Mouse (Mus musculus): ENCODE results near the gene Metap2. TPM values are rescaled to one million over a fixed set of nuclear protein-coding genes. Genes with fewer than 3 reads are reported as not detected.
"Not testable (repeated sequence)": the region's sequence is repeated elsewhere in the genome, so short reads cannot be mapped to it uniquely, and the experiment has no call there.

Metap2 gene
- total and polyA plus RNA-seq, 2 experiments = 20.3 to 42.6 TPM

DNA sequence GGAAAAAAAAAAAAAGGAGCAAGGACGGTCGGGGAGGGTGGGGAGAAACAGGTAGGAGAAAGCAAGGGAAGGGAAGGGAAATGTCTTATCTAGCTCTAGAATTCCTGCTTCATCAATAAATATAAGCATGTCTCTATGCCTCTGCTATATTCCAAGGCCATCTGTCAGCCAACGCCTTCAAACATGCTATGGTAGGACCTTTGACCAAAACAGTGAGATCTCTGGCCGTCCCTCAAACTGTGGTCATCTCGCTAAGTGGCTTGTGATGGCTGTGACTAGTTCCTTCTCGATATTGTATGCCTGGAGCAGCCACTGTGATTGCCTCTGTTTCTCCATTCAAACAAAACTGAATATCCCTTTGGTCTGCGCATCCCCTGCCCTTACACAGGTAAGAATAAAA is 84.8 kb downstream of the Metap2 start:
- Histone ChIP-seq H3K9ac (ENCODE audit: low read depth, low read length) (no peak overlapping the region), H3K36me3 (ENCODE audit: control insufficient read depth, insufficient read depth, low read length) (no peaks in the 10 kb centered on the region), H3K4me1 (ENCODE audit: control insufficient read depth, insufficient read depth, low read length) (no peaks in the 10 kb centered on the region), H3K27me3 (ENCODE audit: control insufficient read depth, insufficient read depth, low read length) (no peaks in the 10 kb centered on the region), H3K27ac (replicated peaks; ENCODE audit: insufficient read depth, low read depth, low read length) (no peak overlapping the region), H3K79me2 (ENCODE audit: control insufficient read depth, insufficient read depth, low read length) (no peaks in the 10 kb centered on the region), H3K4me3 (ENCODE audit: insufficient read depth, low read depth, low read length) (no peak overlapping the region)
- 84% methylated on average over 7 of the region's 7 CpGs for WGBS
- no peak for DNase-seq (ENCODE audit: extremely low read depth, low read depth, low spot score)
- TF ChIP-seq CTCF (IDR thresholded peaks at IDR 0.05; ENCODE audit: low read depth, low read length) = no peak
- TF ChIP-seq POLR2A (IDR thresholded peaks at IDR 0.05; ENCODE audit: extremely low read depth, insufficient read depth, low read length) = no peak

DNA sequence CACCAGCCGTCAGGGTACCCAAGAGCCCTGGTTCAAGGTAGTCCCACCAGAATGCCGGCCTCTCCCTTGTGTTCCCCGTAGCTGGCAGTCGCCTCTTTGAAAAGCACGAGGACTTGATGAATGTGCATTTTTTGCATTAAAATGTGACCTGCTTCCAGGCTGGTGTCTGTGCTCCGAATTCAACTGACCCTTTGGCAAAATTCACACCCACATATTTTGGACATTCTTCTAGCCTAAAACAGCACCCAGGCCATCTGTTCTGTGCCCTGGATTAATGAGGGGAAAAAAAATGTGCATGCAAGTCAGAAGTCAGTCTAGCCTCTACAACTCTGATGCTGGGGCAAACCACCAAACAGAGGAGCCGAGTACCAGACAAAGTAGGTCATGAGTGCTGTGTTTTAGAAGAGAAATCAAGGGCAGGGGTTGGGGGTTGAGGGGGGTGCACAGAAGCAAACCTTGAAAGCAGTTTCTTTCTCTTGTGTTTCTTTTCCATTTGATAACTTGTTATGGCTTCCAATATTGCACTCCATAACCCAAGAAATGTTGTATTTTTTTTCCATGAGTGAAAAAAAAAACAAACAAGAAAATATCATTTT is 86.2 kb downstream of the Metap2 start:
- Histone ChIP-seq H3K27me3 (ENCODE audit: control insufficient read depth, insufficient read depth, low read length) (no peaks in the 10 kb centered on the region), H3K4me3 (ENCODE audit: insufficient read depth, low read depth, low read length) (no peak overlapping the region), H3K79me2 (ENCODE audit: control insufficient read depth, insufficient read depth, low read length) (no peaks in the 10 kb centered on the region), H3K9ac (ENCODE audit: low read depth, low read length) (no peak overlapping the region), H3K4me1 (ENCODE audit: control insufficient read depth, insufficient read depth, low read length) (no peaks in the 10 kb centered on the region), H3K27ac (replicated peaks; ENCODE audit: insufficient read depth, low read depth, low read length) (no peak overlapping the region), H3K36me3 (ENCODE audit: control insufficient read depth, insufficient read depth, low read length) (no peaks in the 10 kb centered on the region)
- no peak for DNase-seq (ENCODE audit: extremely low read depth, low read depth, low spot score)
- TF ChIP-seq POLR2A (IDR thresholded peaks at IDR 0.05; ENCODE audit: extremely low read depth, insufficient read depth, low read length) (no peak), CTCF (IDR thresholded peaks at IDR 0.05; ENCODE audit: low read depth, low read length) (no peak)
- 73% methylated on average over 7 of the region's 7 CpGs for WGBS

DNA sequence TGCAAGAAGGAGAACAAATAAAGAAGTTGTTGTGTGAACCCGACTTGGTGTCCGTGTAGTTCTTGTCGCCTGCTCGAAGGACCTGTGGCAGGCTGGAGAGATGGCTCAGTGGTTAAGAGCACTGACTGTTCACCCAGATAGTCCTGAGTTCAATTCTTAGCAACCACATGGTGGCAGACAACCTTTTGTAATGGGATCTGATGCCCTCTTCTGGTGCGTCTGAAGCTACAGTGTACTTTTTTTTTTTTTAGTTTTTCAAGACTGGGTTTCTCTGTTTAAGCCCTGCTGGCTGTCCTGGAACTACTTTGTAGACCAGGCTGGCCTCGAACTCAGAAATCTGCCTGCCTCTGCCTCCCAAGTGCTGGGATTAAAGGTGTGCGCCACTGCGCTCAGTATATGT is 87.5 kb downstream of the Metap2 start:
- H3K4me1 ChIP-seq (ENCODE audit: control insufficient read depth, insufficient read depth, low read length); DNase-seq (ENCODE audit: extremely low read depth, low read depth, low spot score): not testable (repeated sequence)
- 94% methylated on average over 8 of the region's 8 CpGs for WGBS

More for the DNA sequence above, 87.5 kb downstream of the Metap2 start:
- not testable (repeated sequence) for H3K4me3 ChIP-seq (ENCODE audit: insufficient read depth, low read depth, low read length); H3K36me3 ChIP-seq (ENCODE audit: control insufficient read depth, insufficient read depth, low read length); H3K27me3 ChIP-seq (ENCODE audit: control insufficient read depth, insufficient read depth, low read length); H3K9ac ChIP-seq (ENCODE audit: low read depth, low read length); H3K79me2 ChIP-seq (ENCODE audit: control insufficient read depth, insufficient read depth, low read length); H3K27ac ChIP-seq (replicated peaks; ENCODE audit: insufficient read depth, low read depth, low read length)

Other genes with a start within 250 kb of the Metap2 start
- not detected in 2 replicates for gene Usp44, start 65.5 kb downstream of the Metap2 start, total RNA-seq (2014; rRNA removed)
- gene Usp44, start 65.5 kb downstream of the Metap2 start, polyA plus RNA-seq (2012; rRNA removed) = not detected in 2 replicates
- 9.2 and 11.7 TPM in 2 replicates for gene Vezt, start 138.7 kb upstream of the Metap2 start, total RNA-seq (2014; rRNA removed)
- gene Vezt, start 138.7 kb upstream of the Metap2 start, polyA plus RNA-seq (2012; rRNA removed) = 6.4 and 6.5 TPM in 2 replicates
- gene Fgd6, start 138.9 kb upstream of the Metap2 start, total RNA-seq (2014; rRNA removed) = 17.2 and 17.8 TPM in 2 replicates
- gene Fgd6, start 138.9 kb upstream of the Metap2 start, polyA plus RNA-seq (2012; rRNA removed) = 4.2 and 4.7 TPM in 2 replicates